Mouse (Mus musculus) lung, postnatal 0 days (tissue): Measurements from ENCODE around the gene Pgap2. TPM values are rescaled to one million over a fixed set of nuclear protein-coding genes. Genes with fewer than 3 reads are reported as not detected.
"Not testable (repeated sequence)": the region's sequence is repeated elsewhere in the genome, so short reads cannot be mapped to it uniquely, and the experiment has no call there.

Experiments used
- ATAC-seq: fragments of 200-750 bp; cut with Nextera tagmentation; 2 replicates; pipeline ENCODE4 v1.8.0; 2017; ENCODE audit warnings: moderate library complexity
- DNase-seq: peaks from one replicate; pipeline ENCODE4 v3.0.0-alpha.2; 2016; ENCODE audit warnings: low spot score
- H3K27ac ChIP-seq: fragments of 300-500 bp; sonication (generic); 2 replicates; pipeline ENCODE4 v1.5.1; 2014; ENCODE audit warnings: antibody characterized with exemption, mild to moderate bottlenecking, low read length, mixed read lengths
- H3K27me3 ChIP-seq: fragments of 300-500 bp; sonication (generic); replicated peaks from 2 replicates; pipeline ENCODE4 v1.6.1; 2014; ENCODE audit warnings: low read length, mixed read lengths; ENCODE audit not compliant: insufficient read depth
- H3K36me3 ChIP-seq: fragments of 300-500 bp; sonication (generic); 2 replicates; pipeline ENCODE4 v1.6.1; 2014; ENCODE audit warnings: low read length, mixed read lengths; ENCODE audit not compliant: insufficient read depth
- H3K4me1 ChIP-seq: fragments of 300-500 bp; sonication (generic); 2 replicates; pipeline ENCODE4 v1.6.1; 2014; ENCODE audit warnings: antibody characterized with exemption, low read depth, low read length, mixed read lengths; ENCODE audit not compliant: insufficient read depth
- H3K4me2 ChIP-seq: fragments of 300-500 bp; sonication (generic); replicated peaks from 2 replicates; pipeline ENCODE4 v1.6.1; 2014; ENCODE audit warnings: low read depth, mild to moderate bottlenecking, low read length, moderate library complexity, mixed read lengths
- H3K4me3 ChIP-seq: fragments of 300-500 bp; sonication (generic); 2 replicates; pipeline ENCODE4 v1.5.1; 2014; ENCODE audit warnings: low read depth, low read length
- H3K9ac ChIP-seq: fragments of 300-500 bp; sonication (generic); replicated peaks from 2 replicates; pipeline ENCODE4 v1.6.1; 2014; ENCODE audit warnings: low read depth, mild to moderate bottlenecking
- H3K9me3 ChIP-seq: fragments of 300-500 bp; sonication (generic); 2 replicates; pipeline ENCODE4 v1.6.1; 2016; ENCODE audit warnings: low read length, mixed read lengths
- CTCF ChIP-seq: IDR thresholded peaks from 2 replicates; pipeline ENCODE4 v1.5.1; 2016; ENCODE audit warnings: antibody characterized with exemption, mild to moderate bottlenecking
- EP300 ChIP-seq: IDR thresholded peaks from 2 replicates; pipeline ENCODE4 v1.6.1; 2016; ENCODE audit warnings: antibody characterized with exemption, mild to moderate bottlenecking, control low read depth
- WGBS: fragments of 180-500 bp; shearing (Covaris S2); extraction: QIAGEN DNeasy Blood & Tissue Kit; methylation state at CpG from one replicate; pipeline ENCODE4 v1.1.7; 2014; 5-methylcytosine and 5-hydroxymethylcytosine counted together
- polyA plus RNA-seq: library from polyadenylated mRNA; unstranded; fragments of >200 nt; fragmentation: Nextera tagmentation; extraction: Ambion mirVana; gene quantifications from 2 replicates; pipeline ENCODE4 v1.2.1, GENCODE M21; 2015

Pgap2 gene
- polyA plus RNA-seq, 1 experiment from 2014 or later, result 109 TPM

DNA sequence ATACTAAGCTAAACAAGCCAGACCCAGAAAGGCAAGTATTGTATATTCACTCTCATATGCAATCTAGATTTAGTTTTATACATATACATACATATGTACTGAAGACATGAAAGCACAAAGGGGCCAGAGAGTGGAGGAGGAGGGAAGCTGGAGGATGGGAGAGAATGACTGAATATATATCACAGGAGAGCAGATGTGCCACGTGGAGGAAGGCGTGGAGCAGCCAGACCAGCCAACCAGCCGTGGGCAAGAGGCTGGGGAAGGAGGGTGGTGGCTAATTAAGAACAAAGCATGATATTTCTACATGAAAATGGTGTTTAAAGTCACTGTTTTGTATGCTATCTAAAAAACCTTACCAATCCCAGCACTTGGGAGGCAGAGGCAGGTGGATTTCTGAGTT is 48.7 kb downstream of the Pgap2 start:
- Histone ChIP-seq H3K27me3 (no peaks in the 10 kb centered on the region), H3K36me3 (no peaks in the 10 kb centered on the region), H3K4me3 (no peak overlapping the region), H3K4me1 (no peaks in the 10 kb centered on the region), H3K9me3 (no peaks in the 10 kb centered on the region), H3K4me2 (no peak overlapping the region), H3K9ac (no peak overlapping the region), H3K27ac (no peak overlapping the region)
- 58% methylated on average over 3 of the region's 3 CpGs for WGBS
- TF ChIP-seq CTCF (no peak), EP300 (no peak)
- no peak for DNase-seq
- no peak for ATAC-seq

GRCm38 (mm10) chr7:102259716-102260479 is 49.9 kb downstream of the Pgap2 start:
- WGBS, result 72% methylated on average over 10 of the region's 10 CpGs
- no peaks in the 10 kb centered on the region for H3K9me3 ChIP-seq
- no peaks in the 10 kb centered on the region for H3K27me3 ChIP-seq
- H3K36me3 ChIP-seq, result no peaks in the 10 kb centered on the region
- H3K27ac ChIP-seq, result no peak overlapping the region
- no peak for ATAC-seq
- no peak for DNase-seq
- TF ChIP-seq CTCF (no peak), EP300 (no peak)
- no peaks in the 10 kb centered on the region for H3K4me1 ChIP-seq
- H3K4me2 ChIP-seq, result no peak overlapping the region
- no peak overlapping the region for H3K4me3 ChIP-seq
- no peak overlapping the region for H3K9ac ChIP-seq

DNA sequence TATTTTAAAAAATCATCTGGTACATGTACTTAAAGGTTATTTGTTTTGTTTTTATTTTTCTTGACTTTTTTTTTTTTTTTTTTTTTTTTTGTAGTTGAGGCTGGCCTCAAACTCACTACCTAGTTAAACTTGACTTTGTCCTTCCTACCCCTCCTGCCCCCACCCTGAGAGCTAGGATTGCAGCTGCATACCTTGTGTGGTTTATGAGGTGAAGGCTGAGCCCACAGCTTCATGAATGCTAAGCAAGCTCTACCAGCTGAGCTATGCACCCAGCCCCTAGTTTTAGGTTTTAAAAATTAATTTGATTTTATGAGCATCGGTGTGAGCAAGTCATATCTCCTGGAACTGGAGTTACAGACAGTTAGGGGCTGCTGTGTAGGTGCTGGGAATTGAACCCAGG is 50.5 kb downstream of the Pgap2 start:
- Histone ChIP-seq H3K27ac (no peak overlapping the region), H3K9ac (no peak overlapping the region), H3K4me3 (no peak overlapping the region), H3K27me3 (no peaks in the 10 kb centered on the region), H3K4me1 (no peaks in the 10 kb centered on the region), H3K36me3 (no peaks in the 10 kb centered on the region), H3K4me2 (no peak overlapping the region), H3K9me3 (no peaks in the 10 kb centered on the region)
- no peak for DNase-seq
- TF ChIP-seq EP300 (no peak), CTCF (no peak)
- WGBS, result 75% methylated on average over 1 of the region's 1 CpGs
- ATAC-seq, result no peak

- Histone ChIP-seq H3K4me1 (no peaks in the 10 kb centered on the region), H3K27ac (no peak overlapping the region), H3K36me3 (no peaks in the 10 kb centered on the region), H3K9ac (no peak overlapping the region), H3K4me3 (no peak overlapping the region), H3K9me3 (no peaks in the 10 kb centered on the region), H3K27me3 (no peaks in the 10 kb centered on the region), H3K4me2 (no peak overlapping the region)
- 0 out of 2 replicates have a peak, but pooled peaks have one; percentile 6 for TF ChIP-seq CTCF
- no peak for TF ChIP-seq EP300
- 89% methylated on average over 2 of the region's 2 CpGs for WGBS
- no peak for ATAC-seq
- no peak for DNase-seq
Measured at GRCm38 (mm10) chr7:102263020-102263419, 53.0 kb downstream of the Pgap2 start.

DNA sequence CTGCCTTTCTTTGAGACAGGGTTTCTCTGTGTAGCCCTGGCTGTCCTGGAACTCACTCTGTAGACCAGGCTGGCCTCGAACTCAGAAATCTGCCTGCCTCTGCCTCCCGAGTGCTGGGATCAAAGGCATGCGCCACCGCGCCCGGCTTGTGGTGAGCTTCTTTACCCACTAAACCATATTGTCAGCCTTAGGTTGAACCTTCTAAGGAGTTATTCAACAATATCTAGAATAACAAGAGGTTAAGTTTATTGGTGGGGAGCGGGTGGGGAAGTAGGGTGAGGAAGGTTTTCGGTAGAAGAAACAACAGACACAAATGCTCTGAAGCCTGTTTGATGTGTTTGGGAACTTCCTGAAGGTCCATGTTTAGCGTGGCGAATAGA is 56.0 kb downstream of the Pgap2 start:
- H3K9me3 ChIP-seq, H3K9ac ChIP-seq, H3K4me2 ChIP-seq, DNase-seq, H3K27ac ChIP-seq, ATAC-seq, H3K4me1 ChIP-seq, H3K27me3 ChIP-seq, H3K4me3 ChIP-seq, H3K36me3 ChIP-seq: not testable (repeated sequence)
- 87% methylated on average over 10 of the region's 10 CpGs for WGBS

DNA sequence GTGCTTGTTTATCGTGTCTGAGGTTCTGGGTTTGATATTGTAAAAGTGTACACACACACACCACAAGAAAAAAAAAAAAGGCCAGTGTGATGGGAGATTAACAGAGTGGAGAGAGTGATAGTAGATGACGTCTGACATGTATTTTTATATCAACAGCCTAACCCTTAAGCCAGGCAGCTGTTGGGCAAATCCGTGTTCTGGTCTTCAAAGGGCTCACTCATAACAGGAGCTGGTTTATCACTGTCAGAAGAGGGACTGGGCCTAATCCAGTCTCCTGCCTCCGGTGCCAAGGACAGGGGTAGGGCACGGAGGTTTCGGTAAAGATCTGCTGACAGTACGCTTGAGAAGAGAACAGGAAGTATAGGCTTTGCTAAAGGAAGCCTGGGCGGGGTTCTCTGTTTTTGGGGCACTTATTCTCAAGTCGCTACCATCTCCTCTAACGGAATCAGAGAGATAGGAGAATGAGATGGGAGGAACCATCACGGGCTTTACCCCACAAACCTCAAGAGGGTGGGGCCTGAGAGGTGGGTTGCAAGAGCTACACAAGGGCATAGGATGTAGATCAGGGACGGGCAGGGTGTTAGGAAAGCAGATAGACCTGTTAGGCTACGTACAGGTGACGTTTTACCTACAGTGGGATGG is 56.5 kb downstream of the Pgap2 start:
- Histone ChIP-seq H3K27ac (no peak overlapping the region), H3K4me1 (peaks cover 7% of the 10 kb centered on the region; the same call in 1 of the 2 replicates), H3K9me3 (no peaks in the 10 kb centered on the region), H3K4me3 (peak overlapping the region; percentile 82; the same call in 1 of the 2 replicates), H3K9ac (no peak overlapping the region), H3K4me2 (no peak overlapping the region; the same call in 1 of the 2 replicates), H3K36me3 (no peaks in the 10 kb centered on the region), H3K27me3 (no peaks in the 10 kb centered on the region)
- peak; percentile 1; the same call in 1 of the 2 replicates for ATAC-seq
- TF ChIP-seq CTCF, result no peak
- no peak for TF ChIP-seq EP300
- 35% methylated on average over 14 of the region's 14 CpGs for WGBS
- peak; percentile 43 for DNase-seq
